Mouse (Mus musculus): ENCODE results near the gene Galnt9.
A peak's percentile ranks its signal among the peaks of the same experiment; 100 is the strongest.

Galnt9 gene

GRCm38 (mm10) chr5:110589833-110590232 lies 45.7 kb downstream of the Galnt9 start:
- no peak for DNase-seq (ENCODE audit: low spot score)

- no peak for DNase-seq (ENCODE audit: low spot score)
Measured at GRCm38 (mm10) chr5:110594465-110594864, 50.3 kb downstream of the Galnt9 start.

- DNase-seq (ENCODE audit: low spot score), result no peak
Measured at GRCm38 (mm10) chr5:110595341-110595740, 51.2 kb downstream of the Galnt9 start.

- DNase-seq (ENCODE audit: low spot score), result no peak
Measured at GRCm38 (mm10) chr5:110596086-110596780, 52.1 kb downstream of the Galnt9 start.

- no peak for DNase-seq (ENCODE audit: low spot score)
Measured at GRCm38 (mm10) chr5:110597502-110597901, 53.3 kb downstream of the Galnt9 start.

DNA sequence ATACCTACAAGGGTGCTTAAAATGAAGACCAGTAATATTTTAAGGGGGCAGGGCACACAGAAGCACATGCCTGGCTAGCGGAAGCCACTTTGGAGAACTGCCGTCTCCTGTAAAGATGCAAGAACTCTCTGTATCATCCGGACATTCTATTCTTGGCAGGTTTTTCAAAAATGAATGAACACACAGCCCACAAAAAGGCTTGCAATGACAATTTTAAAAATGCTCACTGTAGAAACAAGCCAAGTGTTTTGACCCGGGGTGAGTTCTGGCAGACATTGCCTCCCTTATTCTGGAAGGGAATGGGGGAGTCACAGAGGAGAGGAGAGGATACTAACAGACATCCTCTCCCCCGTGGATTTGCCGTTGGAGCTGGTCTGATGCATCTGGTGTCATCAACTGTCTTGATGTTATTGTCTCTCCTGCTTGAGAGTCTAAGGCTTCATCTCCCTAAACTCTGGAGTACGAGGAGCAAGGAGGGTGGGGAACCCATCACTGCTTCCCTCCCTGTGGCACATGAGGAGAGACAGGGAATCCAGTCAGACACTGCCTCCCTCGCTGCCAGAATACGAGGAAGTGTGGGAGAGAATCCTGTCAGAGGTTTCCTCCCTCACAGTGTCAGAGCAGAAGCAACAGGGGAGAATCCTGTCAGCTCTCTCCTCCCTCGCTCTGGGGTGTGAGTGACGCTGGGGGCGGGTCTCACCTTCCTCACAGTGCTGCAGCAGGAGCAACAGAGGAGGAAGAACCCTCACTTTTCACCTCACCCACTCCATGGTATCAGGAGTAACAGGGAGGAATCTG lies 54.3 kb downstream of the Galnt9 start:
- peak; percentile 13 for DNase-seq (ENCODE audit: low spot score)

DNA sequence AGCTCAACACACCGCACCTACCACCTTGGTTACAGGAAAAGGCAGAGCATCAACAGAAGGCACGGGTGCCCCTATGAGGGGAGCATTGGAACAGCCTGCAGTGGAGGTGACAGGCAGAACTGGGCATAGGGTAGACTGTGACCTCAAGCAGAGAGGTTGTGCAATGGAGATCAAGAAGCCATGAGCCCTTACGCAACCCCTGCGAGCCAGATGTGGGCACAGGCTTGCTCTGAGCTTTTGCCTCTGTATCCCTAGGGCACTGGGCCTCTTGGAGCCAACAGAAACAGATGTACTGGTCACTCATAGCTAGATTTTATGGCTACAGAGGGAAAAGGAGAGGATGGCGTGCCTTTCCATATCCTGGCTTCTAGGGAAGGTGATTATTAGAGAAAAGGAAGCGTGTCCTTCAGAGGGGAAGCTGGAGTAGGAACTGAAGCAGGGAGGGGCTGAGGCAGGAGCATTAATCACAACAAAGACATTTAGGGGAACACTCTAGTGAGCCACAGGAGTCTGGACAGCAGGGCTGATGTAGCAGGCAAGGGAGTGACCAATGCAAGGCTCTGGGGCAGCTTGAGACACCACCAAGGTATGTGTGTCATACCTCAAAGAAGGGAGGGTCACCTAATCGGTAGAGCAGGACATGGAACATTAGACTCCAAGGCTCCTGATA lies 59.0 kb downstream of the Galnt9 start:
- DNase-seq (ENCODE audit: low spot score), result no peak

DNA sequence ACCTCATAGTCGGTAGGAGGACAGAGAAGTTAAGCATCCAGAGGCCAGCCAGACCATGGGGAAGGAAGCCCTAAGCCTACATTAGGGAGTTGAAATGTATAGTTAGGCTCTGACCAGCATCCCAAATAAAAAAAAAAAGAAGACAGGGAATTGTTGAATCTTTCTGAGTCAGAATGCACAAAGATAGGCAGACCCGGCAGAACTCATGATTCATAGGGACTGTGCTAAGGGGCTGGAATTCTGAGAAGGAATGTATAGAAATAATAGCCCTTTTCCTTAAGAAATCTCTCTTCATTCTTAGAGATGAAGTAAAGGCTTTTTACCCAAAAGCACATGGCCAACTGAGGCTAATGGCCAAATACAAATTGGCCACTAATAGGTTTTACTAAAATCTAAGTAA lies 60.2 kb downstream of the Galnt9 start:
- no peak for DNase-seq (ENCODE audit: low spot score)

- DNase-seq (ENCODE audit: low spot score), result no peak
Measured at GRCm38 (mm10) chr5:110605531-110606221, 61.5 kb downstream of the Galnt9 start.

DNA sequence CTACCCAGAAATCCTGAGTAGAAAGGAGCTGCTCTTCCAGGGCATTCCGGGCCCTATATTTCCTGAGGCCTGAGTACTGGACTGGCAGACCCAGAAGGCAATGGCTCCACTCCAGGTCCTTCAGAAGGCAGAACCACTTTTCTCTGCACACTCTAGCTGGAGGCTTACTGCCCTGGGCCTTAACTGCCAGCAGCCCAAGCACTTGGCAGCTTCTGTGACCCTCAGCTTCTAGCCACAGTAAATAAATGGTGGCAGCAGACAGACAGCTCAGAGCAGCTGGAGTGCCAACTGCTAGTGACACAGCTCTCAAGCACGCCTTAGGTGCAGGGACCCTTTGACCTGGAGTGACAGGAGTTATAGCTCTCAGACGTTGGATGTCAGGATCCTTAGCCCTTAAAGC lies 63.6 kb downstream of the Galnt9 start:
- DNase-seq (ENCODE audit: low spot score), result no peak

DNA sequence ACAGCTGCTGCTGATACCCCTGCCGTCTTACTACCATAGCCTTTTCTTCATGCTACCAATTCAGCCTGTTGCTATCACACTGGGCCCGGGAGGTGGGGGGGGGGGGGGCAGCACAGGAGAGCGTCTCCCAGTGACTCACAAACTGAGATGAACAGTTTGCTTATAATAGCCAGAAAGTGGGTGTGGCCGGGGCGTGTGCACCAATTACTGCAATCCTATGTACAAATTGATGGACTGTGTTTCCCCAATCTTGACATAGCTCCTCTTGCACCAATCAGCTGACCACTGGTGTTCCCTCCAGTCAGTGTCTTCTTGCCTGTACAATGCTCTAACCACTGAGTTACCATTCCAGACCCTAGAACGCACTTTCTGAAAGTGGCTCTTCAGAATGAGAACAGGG lies 64.2 kb downstream of the Galnt9 start:
- DNase-seq (ENCODE audit: low spot score), result no peak

DNA sequence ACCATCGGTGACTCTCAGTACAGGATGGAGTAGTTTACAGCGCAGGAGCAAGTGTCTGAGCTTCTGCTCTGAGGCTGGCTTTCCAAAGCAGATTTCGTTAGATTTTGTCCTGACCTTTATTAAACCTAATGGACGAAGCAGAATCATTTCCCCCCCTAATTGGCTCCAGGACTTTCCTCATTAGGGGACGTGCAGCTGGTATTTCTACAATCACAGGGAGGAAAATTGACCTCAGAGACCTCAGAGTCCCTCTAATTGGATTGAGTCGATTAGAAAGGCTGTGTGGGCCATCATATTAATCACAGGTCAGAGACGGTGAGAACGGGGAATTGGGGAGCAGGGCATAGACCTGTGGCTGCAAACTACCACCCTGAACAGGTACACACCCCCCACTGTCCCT lies 64.8 kb downstream of the Galnt9 start:
- peak; percentile 11 for DNase-seq (ENCODE audit: low spot score)

DNA sequence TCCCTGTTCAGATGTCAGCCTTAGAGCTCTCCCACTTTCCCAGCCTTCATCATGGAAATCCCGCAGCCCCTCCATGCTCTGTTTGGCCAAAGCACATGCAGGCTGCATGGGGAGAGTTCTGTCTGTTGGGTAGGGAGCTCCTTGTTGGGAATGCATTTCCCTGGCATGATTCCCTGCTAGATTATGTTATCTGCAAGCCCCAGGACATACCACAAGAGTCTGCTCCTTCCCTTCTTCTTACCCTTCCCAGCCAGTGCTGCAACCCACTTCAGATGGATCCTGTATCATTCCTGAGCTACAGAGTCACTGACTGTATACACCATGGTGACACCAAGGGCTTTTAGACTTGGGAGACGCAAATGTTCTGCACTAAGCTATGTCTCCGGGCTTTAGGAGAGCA lies 65.3 kb downstream of the Galnt9 start:
- no peak for DNase-seq (ENCODE audit: low spot score)

DNA sequence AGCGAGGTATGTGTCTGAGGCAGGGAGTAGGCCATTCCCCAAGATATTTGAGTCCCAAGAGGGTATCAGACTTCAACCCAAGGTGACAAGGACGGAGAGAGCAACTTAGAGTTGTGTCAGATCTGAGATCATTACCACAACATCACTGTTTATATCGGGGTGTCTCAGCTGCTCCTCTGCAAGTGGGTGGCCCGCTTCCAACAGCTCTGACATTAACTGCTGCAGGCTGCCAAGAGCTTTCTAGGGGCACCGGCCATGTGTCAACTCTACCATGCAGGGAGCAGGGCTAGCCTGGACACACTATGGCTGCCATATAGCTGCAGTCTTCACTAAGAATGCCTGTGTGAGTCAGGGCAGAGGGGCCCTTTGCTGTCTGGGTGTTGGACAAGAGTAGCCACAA lies 65.7 kb downstream of the Galnt9 start:
- DNase-seq (ENCODE audit: low spot score), result no peak

- no peak for DNase-seq (ENCODE audit: low spot score)
Measured at GRCm38 (mm10) chr5:110610484-110610883, 66.3 kb downstream of the Galnt9 start.

- DNase-seq (ENCODE audit: low spot score), result peak; percentile 38
Measured at GRCm38 (mm10) chr5:110611435-110612158, 67.4 kb downstream of the Galnt9 start.

- DNase-seq (ENCODE audit: low spot score), result no peak
Measured at GRCm38 (mm10) chr5:110619226-110619625, 75.1 kb downstream of the Galnt9 start.

GRCm38 (mm10) chr5:110624319-110624718 lies 80.2 kb downstream of the Galnt9 start:
- DNase-seq (ENCODE audit: low spot score), result no peak

GRCm38 (mm10) chr5:110627351-110627750 lies 83.2 kb downstream of the Galnt9 start:
- DNase-seq (ENCODE audit: low spot score), result no peak

- DNase-seq (ENCODE audit: low spot score), result no peak
Measured at GRCm38 (mm10) chr5:110628156-110628555, 84.0 kb downstream of the Galnt9 start.

DNA sequence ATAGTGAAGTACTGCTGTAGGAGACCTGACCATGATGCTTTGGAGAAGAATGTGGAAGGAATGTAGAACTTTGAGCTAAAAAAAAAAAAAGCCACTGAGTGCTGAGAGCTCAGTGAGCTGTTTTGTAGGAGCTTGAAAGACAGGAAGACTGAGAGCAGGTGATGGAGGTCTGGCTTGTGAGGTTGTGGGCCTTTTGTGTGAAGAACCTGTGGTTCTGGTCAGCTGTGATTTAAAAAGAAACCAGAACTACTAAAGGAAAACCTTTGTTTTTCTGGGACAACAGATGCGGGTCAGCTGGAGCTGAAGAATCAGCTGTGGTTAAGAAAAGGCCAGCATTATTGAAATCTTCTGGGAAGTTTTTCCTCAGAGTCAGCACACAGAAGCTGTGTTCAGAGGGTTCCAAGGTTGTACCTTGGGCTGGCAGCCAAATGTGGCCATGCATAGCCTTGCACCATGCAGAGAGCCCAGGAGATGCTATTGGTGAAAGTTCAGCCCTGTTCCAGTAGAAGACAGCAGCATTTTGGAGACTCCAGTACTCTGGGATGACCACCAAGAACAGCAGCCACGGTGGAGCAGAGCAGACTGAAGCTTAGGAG lies 85.5 kb downstream of the Galnt9 start:
- DNase-seq (ENCODE audit: low spot score), result no peak

Data from embryo, embryonic 10 days (tissue).